Mouse (Mus musculus) limb, embryonic 12.5 days (tissue): ENCODE results near the gene E2f3. TPM values are rescaled to one million over a fixed set of nuclear protein-coding genes. Genes with fewer than 3 reads are reported as not detected.
A peak's percentile ranks its signal among the peaks of the same experiment; 100 is the strongest.

Source experiments
- ATAC-seq: fragments of 200-750 bp; cut with Nextera tagmentation; 2 replicates; pipeline ENCODE4 v1.8.0; 2017; ENCODE audit warnings: low read depth, moderate TSS enrichment; ENCODE audit not compliant: insufficient number of reproducible peaks, insufficient read depth, low FRiP score, low TSS enrichment
- H3K27ac ChIP-seq: fragments of 300-500 bp; sonication (generic); 2 replicates; pipeline ENCODE4 v1.5.1; 2016; ENCODE audit warnings: mild to moderate bottlenecking, moderate library complexity
- H3K27me3 ChIP-seq: fragments of 300-500 bp; sonication (generic); 2 replicates; pipeline ENCODE4 v1.6.1; 2016; ENCODE audit warnings: mild to moderate bottlenecking, moderate library complexity
- H3K36me3 ChIP-seq: fragments of 300-500 bp; sonication (generic); 2 replicates; pipeline ENCODE4 v1.6.1; 2016; ENCODE audit warnings: mild to moderate bottlenecking, moderate library complexity
- H3K4me1 ChIP-seq: fragments of 300-500 bp; sonication (generic); replicated peaks from 2 replicates; pipeline ENCODE4 v1.6.1; 2016
- H3K4me2 ChIP-seq: fragments of 300-500 bp; sonication (generic); 2 replicates; pipeline ENCODE4 v1.6.1; 2016; ENCODE audit warnings: mild to moderate bottlenecking, moderate library complexity
- H3K4me3 ChIP-seq: fragments of 300-500 bp; sonication (generic); replicated peaks from 2 replicates; pipeline ENCODE4 v1.5.1; 2016; ENCODE audit warnings: mild to moderate bottlenecking
- H3K9ac ChIP-seq: fragments of 300-500 bp; sonication (generic); replicated peaks from 2 replicates; pipeline ENCODE4 v1.6.1; 2016; ENCODE audit warnings: mild to moderate bottlenecking, moderate library complexity
- H3K9me3 ChIP-seq: fragments of 300-500 bp; sonication (generic); 2 replicates; pipeline ENCODE4 v1.6.1; 2016; ENCODE audit warnings: mild to moderate bottlenecking, moderate library complexity
- WGBS: fragments of 180-500 bp; shearing (Covaris S2); methylation state at CpG from one replicate; pipeline ENCODE4 v1.1.7; 2016; 5-methylcytosine and 5-hydroxymethylcytosine counted together
- polyA plus RNA-seq: library from polyadenylated mRNA; unstranded; fragments of >200 nt; fragmentation: Nextera tagmentation; extraction: Ambion mirVana; gene quantifications from 2 replicates; pipeline ENCODE4 v1.2.1, GENCODE M21; 2016

E2f3 gene
- polyA plus RNA-seq, 1 experiment from 2014 or later = 22.5 TPM

- Histone ChIP-seq H3K9me3 (no peaks in the 10 kb centered on the region), H3K9ac (no peak overlapping the region), H3K36me3 (peaks cover 27% of the 10 kb centered on the region; the same call in 1 of the 2 replicates), H3K4me1 (peaks cover 23% of the 10 kb centered on the region), H3K27me3 (no peaks in the 10 kb centered on the region), H3K4me3 (no peak overlapping the region), H3K27ac (no peak overlapping the region), H3K4me2 (no peak overlapping the region)
- ATAC-seq = no peak
- WGBS = 92% methylated on average over 11 of the region's 11 CpGs
These were observed 8.5 kb downstream of the E2f3 start for GRCm38 (mm10) chr13:29977358-29977757.

GRCm38 (mm10) chr13:29974066-29974465, 11.8 kb downstream of the E2f3 start:
- WGBS = 93% methylated on average over 5 of the region's 5 CpGs
- ATAC-seq = no peak

GRCm38 (mm10) chr13:29973610-29974009, 12.3 kb downstream of the E2f3 start:
- H3K4me1 ChIP-seq = no peaks in the 10 kb centered on the region
- no peaks in the 10 kb centered on the region for H3K9me3 ChIP-seq
- WGBS = 92% methylated on average over 6 of the region's 6 CpGs
- peaks cover 23% of the 10 kb centered on the region; the same call in 1 of the 2 replicates for H3K36me3 ChIP-seq
- H3K4me3 ChIP-seq = no peak overlapping the region
- no peak for ATAC-seq
- H3K27ac ChIP-seq = no peak overlapping the region
- no peak overlapping the region for H3K9ac ChIP-seq
- no peak overlapping the region for H3K4me2 ChIP-seq
- H3K27me3 ChIP-seq = no peaks in the 10 kb centered on the region

More at GRCm38 (mm10) chr13:29974066-29974465, 11.8 kb downstream of the E2f3 start:
- Histone ChIP-seq H3K9me3 (no peaks in the 10 kb centered on the region), H3K4me2 (no peak overlapping the region), H3K4me3 (no peak overlapping the region), H3K27me3 (no peaks in the 10 kb centered on the region), H3K36me3 (peaks cover 27% of the 10 kb centered on the region; the same call in 1 of the 2 replicates), H3K9ac (no peak overlapping the region), H3K27ac (no peak overlapping the region), H3K4me1 (0 out of 2 replicates have a peak, but pooled peaks cover 3% of the 10 kb centered on the region)

GRCm38 (mm10) chr13:29970333-29970732, 15.5 kb downstream of the E2f3 start:
- Histone ChIP-seq H3K4me1 (no peaks in the 10 kb centered on the region), H3K4me3 (no peak overlapping the region), H3K27ac (no peak overlapping the region), H3K36me3 (peaks cover 14% of the 10 kb centered on the region), H3K9me3 (no peaks in the 10 kb centered on the region), H3K9ac (no peak overlapping the region), H3K27me3 (no peaks in the 10 kb centered on the region), H3K4me2 (no peak overlapping the region)
- no peak for ATAC-seq
- 92% methylated on average over 7 of the region's 7 CpGs for WGBS

- no peaks in the 10 kb centered on the region for H3K27me3 ChIP-seq
These were observed 17.2 kb downstream of the E2f3 start for GRCm38 (mm10) chr13:29968636-29969035.

GRCm38 (mm10) chr13:29967367-29967766, 18.5 kb downstream of the E2f3 start:
- 80% methylated on average over 5 of the region's 5 CpGs for WGBS

More at GRCm38 (mm10) chr13:29968636-29969035, 17.2 kb downstream of the E2f3 start:
- no peak overlapping the region for H3K9ac ChIP-seq
- peaks cover 17% of the 10 kb centered on the region for H3K36me3 ChIP-seq
- ATAC-seq = no peak
- 91% methylated on average over 7 of the region's 7 CpGs for WGBS
- no peaks in the 10 kb centered on the region for H3K4me1 ChIP-seq
- no peak overlapping the region for H3K4me3 ChIP-seq
- no peak overlapping the region for H3K4me2 ChIP-seq
- H3K9me3 ChIP-seq = no peaks in the 10 kb centered on the region
- H3K27ac ChIP-seq = no peak overlapping the region

GRCm38 (mm10) chr13:29966966-29967365, 18.9 kb downstream of the E2f3 start:
- WGBS = 94% methylated on average over 8 of the region's 8 CpGs
- peaks cover 25% of the 10 kb centered on the region for H3K36me3 ChIP-seq
- H3K9ac ChIP-seq = no peak overlapping the region
- H3K27me3 ChIP-seq = no peaks in the 10 kb centered on the region
- H3K4me1 ChIP-seq = no peaks in the 10 kb centered on the region
- no peak overlapping the region for H3K4me2 ChIP-seq
- no peak overlapping the region for H3K4me3 ChIP-seq
- ATAC-seq = no peak
- no peak overlapping the region for H3K27ac ChIP-seq
- no peaks in the 10 kb centered on the region for H3K9me3 ChIP-seq

More at GRCm38 (mm10) chr13:29967367-29967766, 18.5 kb downstream of the E2f3 start:
- Histone ChIP-seq H3K4me2 (no peak overlapping the region), H3K27ac (no peak overlapping the region), H3K27me3 (no peaks in the 10 kb centered on the region), H3K4me1 (no peaks in the 10 kb centered on the region), H3K36me3 (peaks cover 25% of the 10 kb centered on the region), H3K9ac (no peak overlapping the region), H3K4me3 (no peak overlapping the region), H3K9me3 (no peaks in the 10 kb centered on the region)
- no peak for ATAC-seq

GRCm38 (mm10) chr13:29964087-29964486, 21.8 kb downstream of the E2f3 start:
- no peaks in the 10 kb centered on the region for H3K4me1 ChIP-seq
- no peak overlapping the region for H3K9ac ChIP-seq
- no peak for ATAC-seq
- H3K4me3 ChIP-seq = no peak overlapping the region
- no peak overlapping the region for H3K4me2 ChIP-seq
- no peaks in the 10 kb centered on the region for H3K27me3 ChIP-seq
- peaks cover 36% of the 10 kb centered on the region for H3K36me3 ChIP-seq
- no peak overlapping the region for H3K27ac ChIP-seq
- no peaks in the 10 kb centered on the region for H3K9me3 ChIP-seq
- 94% methylated on average over 6 of the region's 6 CpGs for WGBS

- H3K36me3 ChIP-seq = peaks cover 30% of the 10 kb centered on the region
These were observed 25.4 kb downstream of the E2f3 start for GRCm38 (mm10) chr13:29960416-29960815.

GRCm38 (mm10) chr13:29957731-29958254, 28.1 kb downstream of the E2f3 start:
- peaks cover 12% of the 10 kb centered on the region for H3K4me1 ChIP-seq
- H3K27ac ChIP-seq = peak overlapping the region; percentile 29; the same call in 1 of the 2 replicates
- H3K36me3 ChIP-seq = peaks cover 28% of the 10 kb centered on the region; the same call in 1 of the 2 replicates
- no peaks in the 10 kb centered on the region for H3K27me3 ChIP-seq
- no peak overlapping the region for H3K9ac ChIP-seq
- ATAC-seq = no peak
- H3K4me3 ChIP-seq = no peak overlapping the region
- WGBS = 33% methylated on average over 9 of the region's 9 CpGs
- H3K4me2 ChIP-seq = no peak overlapping the region
- H3K9me3 ChIP-seq = no peaks in the 10 kb centered on the region

More at GRCm38 (mm10) chr13:29960416-29960815, 25.4 kb downstream of the E2f3 start:
- WGBS = 88% methylated on average over 6 of the region's 6 CpGs
- H3K4me1 ChIP-seq = peaks cover 12% of the 10 kb centered on the region
- no peak for ATAC-seq
- H3K4me3 ChIP-seq = no peak overlapping the region
- no peak overlapping the region for H3K9ac ChIP-seq
- H3K27ac ChIP-seq = no peak overlapping the region
- no peaks in the 10 kb centered on the region for H3K27me3 ChIP-seq
- H3K9me3 ChIP-seq = no peaks in the 10 kb centered on the region
- H3K4me2 ChIP-seq = no peak overlapping the region

- Histone ChIP-seq H3K36me3 (peaks cover 28% of the 10 kb centered on the region; the same call in 1 of the 2 replicates), H3K9ac (no peak overlapping the region), H3K27ac (no peak overlapping the region), H3K27me3 (no peaks in the 10 kb centered on the region), H3K4me3 (no peak overlapping the region), H3K9me3 (no peaks in the 10 kb centered on the region), H3K4me2 (no peak overlapping the region), H3K4me1 (peaks cover 12% of the 10 kb centered on the region)
- 85% methylated on average over 12 of the region's 12 CpGs for WGBS
- no peak for ATAC-seq
These were observed 28.9 kb downstream of the E2f3 start for GRCm38 (mm10) chr13:29956821-29957421.
